Mouse (Mus musculus) heart, adult 2 months (tissue): ENCODE data around the gene Lsp1.

Experiments used
- CTCF ChIP-seq: fragments of 200-600 bp; IDR thresholded peaks from 2 replicates; pipeline ENCODE4 v1.8.1; 2022; ENCODE audit warnings: antibody characterized with exemption, mild to moderate bottlenecking, moderate library complexity
- EP300 ChIP-seq: fragments of 200-500 bp; IDR thresholded peaks from 2 replicates; pipeline ENCODE4 v1.6.1; 2011; ENCODE audit warnings: low read depth, low read length, control low read depth; ENCODE audit not compliant: insufficient read depth
- POLR2A ChIP-seq: fragments of 200-500 bp; IDR thresholded peaks from 2 replicates; pipeline ENCODE4 v1.6.1; 2011; ENCODE audit warnings: mild to moderate bottlenecking, low read depth, low read length, control low read depth; ENCODE audit not compliant: insufficient read depth

- TF ChIP-seq CTCF = no peak
- no peak for TF ChIP-seq POLR2A
- TF ChIP-seq EP300 = no peak
Observed at GRCm38 (mm10) chr7:142461446-142461845, 837 bp downstream of the Lsp1 start.
